Mouse (Mus musculus): Measurements from ENCODE around the gene Dnah17. TPM values are rescaled to one million over a fixed set of nuclear protein-coding genes. Genes with fewer than 3 reads are reported as not detected.

The Dnah17 gene
- polyA plus RNA-seq, 1 experiment, result 0.21 TPM

DNA sequence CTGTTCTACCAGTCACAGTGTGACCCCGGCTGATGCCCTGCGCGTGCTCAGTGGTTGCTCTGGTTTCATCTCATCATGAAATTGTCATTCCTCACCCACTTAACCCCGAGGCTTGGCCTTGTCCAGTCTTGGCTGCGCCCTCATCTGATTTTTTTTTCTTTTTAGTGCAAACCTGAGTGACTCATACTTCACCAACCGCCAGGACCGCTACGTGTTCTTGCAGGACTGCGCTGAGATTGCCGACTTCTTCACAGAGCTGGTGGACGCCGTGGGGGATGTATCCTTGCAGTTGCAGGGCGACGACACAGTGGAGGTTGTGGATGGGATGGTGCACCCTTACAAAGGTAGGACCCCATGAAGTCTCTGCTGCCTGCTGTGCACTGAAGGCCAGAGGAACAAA is 127.3 kb downstream of the Dnah17 start:
- DNase-seq (ENCODE audit: low read depth in 1 of 2, low spot score in 2 of 2), result no peak
- Histone ChIP-seq H3K4me1 (ENCODE audit: control insufficient read depth, insufficient read depth, insufficient read length) (no peaks in the 10 kb centered on the region), H3K27ac (ENCODE audit: insufficient read depth, low read length) (0 out of 2 replicates have a peak overlapping the region, but pooled peaks have one; percentile 10), H3K27me3 (ENCODE audit: control insufficient read depth, insufficient read depth, low read length) (no peaks in the 10 kb centered on the region), H3K36me3 (ENCODE audit: control insufficient read depth, insufficient read depth, low read length) (peaks cover 54% of the 10 kb centered on the region), H3K4me3 (ENCODE audit: extremely low read depth, insufficient read depth, insufficient read length) (no peak overlapping the region)
- TF ChIP-seq CTCF (IDR thresholded peaks at IDR 0.05; ENCODE audit: extremely low read depth, insufficient read depth, insufficient read length, insufficient replicate concordance), result no peak
- no peak for TF ChIP-seq POLR2A (IDR thresholded peaks at IDR 0.05; ENCODE audit: low read depth, low read length)
- WGBS, result 95% methylated on average over 14 of the region's 14 CpGs

DNA sequence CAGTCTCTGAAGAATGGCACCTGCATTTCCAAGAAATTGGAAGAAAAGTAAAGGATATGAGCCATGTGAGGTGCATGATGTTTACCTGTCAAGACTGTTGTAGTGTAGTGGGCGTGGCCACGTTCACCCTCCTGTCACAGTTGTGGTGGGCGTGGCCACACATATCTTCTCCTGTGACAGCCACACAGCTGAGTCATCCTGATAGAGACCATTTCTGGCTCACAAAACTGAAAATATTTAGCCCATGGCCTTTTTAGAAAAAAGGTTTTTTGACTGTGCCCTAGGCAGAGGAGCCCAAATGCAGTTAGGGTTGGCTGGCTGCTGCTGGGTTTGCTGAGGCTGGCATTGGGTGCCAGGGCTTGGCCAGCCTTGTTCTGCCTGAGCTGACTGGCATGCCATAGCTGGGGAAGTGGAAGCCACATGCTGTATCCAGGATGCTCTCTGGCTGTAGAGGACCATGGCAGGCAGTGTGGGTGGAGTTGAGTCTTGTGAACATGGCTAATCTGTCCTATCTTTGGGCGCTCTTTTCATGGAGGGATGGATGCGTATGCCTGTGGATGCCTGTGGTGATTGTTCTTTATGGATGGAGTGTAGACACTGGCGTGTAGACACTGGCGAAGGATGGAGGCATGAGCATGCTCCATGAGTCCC is 129.7 kb downstream of the Dnah17 start:
- H3K27ac ChIP-seq (ENCODE audit: insufficient read depth, low read length), result peak overlapping the region; percentile 58; the same call in 1 of the 2 replicates
- H3K4me1 ChIP-seq (ENCODE audit: control insufficient read depth, insufficient read depth, insufficient read length), result no peaks in the 10 kb centered on the region; the same call in 1 of the 2 replicates
- H3K36me3 ChIP-seq (ENCODE audit: control insufficient read depth, insufficient read depth, low read length), result peaks cover 45% of the 10 kb centered on the region
- H3K27me3 ChIP-seq (ENCODE audit: control insufficient read depth, insufficient read depth, low read length), result no peaks in the 10 kb centered on the region
- TF ChIP-seq POLR2A (IDR thresholded peaks at IDR 0.05; ENCODE audit: low read depth, low read length) (no peak), CTCF (IDR thresholded peaks at IDR 0.05; ENCODE audit: extremely low read depth, insufficient read depth, insufficient read length, insufficient replicate concordance) (no peak)
- 86% methylated on average over 7 of the region's 7 CpGs for WGBS
- no peak for DNase-seq (ENCODE audit: low read depth in 1 of 2, low spot score in 2 of 2)
- no peak overlapping the region for H3K4me3 ChIP-seq (ENCODE audit: extremely low read depth, insufficient read depth, insufficient read length)

- 71% methylated on average over 1 of the region's 1 CpGs for WGBS
- H3K27ac ChIP-seq (ENCODE audit: insufficient read depth, low read length), result no peak overlapping the region
- no peaks in the 10 kb centered on the region for H3K27me3 ChIP-seq (ENCODE audit: control insufficient read depth, insufficient read depth, low read length)
- TF ChIP-seq POLR2A (IDR thresholded peaks at IDR 0.05; ENCODE audit: low read depth, low read length) (no peak), CTCF (IDR thresholded peaks at IDR 0.05; ENCODE audit: extremely low read depth, insufficient read depth, insufficient read length, insufficient replicate concordance) (no peak)
- DNase-seq (ENCODE audit: low read depth in 1 of 2, low spot score in 2 of 2), result no peak
- peaks cover 4% of the 10 kb centered on the region; the same call in 1 of the 2 replicates for H3K4me1 ChIP-seq (ENCODE audit: control insufficient read depth, insufficient read depth, insufficient read length)
- peaks cover 38% of the 10 kb centered on the region for H3K36me3 ChIP-seq (ENCODE audit: control insufficient read depth, insufficient read depth, low read length)
- no peak overlapping the region for H3K4me3 ChIP-seq (ENCODE audit: extremely low read depth, insufficient read depth, insufficient read length)
These were observed 130.4 kb downstream of the Dnah17 start for GRCm38 (mm10) chr11:118000083-118000482.

GRCm38 (mm10) chr11:117999260-117999934 is 131.0 kb downstream of the Dnah17 start:
- peaks cover 4% of the 10 kb centered on the region; the same call in 1 of the 2 replicates for H3K4me1 ChIP-seq (ENCODE audit: control insufficient read depth, insufficient read depth, insufficient read length)
- 95% methylated on average over 6 of the region's 6 CpGs for WGBS
- no peak overlapping the region for H3K27ac ChIP-seq (ENCODE audit: insufficient read depth, low read length)
- TF ChIP-seq POLR2A (IDR thresholded peaks at IDR 0.05; ENCODE audit: low read depth, low read length) (no peak), CTCF (IDR thresholded peaks at IDR 0.05; ENCODE audit: extremely low read depth, insufficient read depth, insufficient read length, insufficient replicate concordance) (no peak)
- DNase-seq (ENCODE audit: low read depth in 1 of 2, low spot score in 2 of 2), result no peak
- H3K27me3 ChIP-seq (ENCODE audit: control insufficient read depth, insufficient read depth, low read length), result no peaks in the 10 kb centered on the region
- no peak overlapping the region for H3K4me3 ChIP-seq (ENCODE audit: extremely low read depth, insufficient read depth, insufficient read length)
- peaks cover 35% of the 10 kb centered on the region for H3K36me3 ChIP-seq (ENCODE audit: control insufficient read depth, insufficient read depth, low read length)

DNA sequence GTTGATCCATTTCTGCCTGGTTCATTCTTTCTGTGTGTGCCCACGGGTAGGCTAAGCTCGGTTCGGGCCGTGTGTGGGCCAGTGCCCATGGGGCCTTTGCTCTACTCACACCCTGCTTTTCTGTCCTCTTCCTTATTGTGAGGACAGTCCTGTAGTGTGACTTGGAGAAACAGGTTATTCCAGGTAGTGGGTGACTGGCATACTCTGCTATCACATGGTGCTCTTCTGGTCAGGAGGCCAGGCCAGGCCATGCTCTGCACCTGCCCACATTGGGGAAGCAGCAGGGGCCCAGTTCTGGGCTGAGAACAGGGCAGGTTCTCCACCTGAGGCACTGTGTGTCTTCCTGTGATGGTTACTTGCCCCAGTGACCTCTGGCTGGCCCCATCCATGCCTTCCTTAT is 132.1 kb downstream of the Dnah17 start:
- Histone ChIP-seq H3K36me3 (ENCODE audit: control insufficient read depth, insufficient read depth, low read length) (peaks cover 26% of the 10 kb centered on the region), H3K27ac (ENCODE audit: insufficient read depth, low read length) (no peak overlapping the region), H3K27me3 (ENCODE audit: control insufficient read depth, insufficient read depth, low read length) (no peaks in the 10 kb centered on the region), H3K4me1 (ENCODE audit: control insufficient read depth, insufficient read depth, insufficient read length) (peaks cover 7% of the 10 kb centered on the region; the same call in 1 of the 2 replicates), H3K4me3 (ENCODE audit: extremely low read depth, insufficient read depth, insufficient read length) (no peak overlapping the region)
- TF ChIP-seq POLR2A (IDR thresholded peaks at IDR 0.05; ENCODE audit: low read depth, low read length), result no peak
- no peak for TF ChIP-seq CTCF (IDR thresholded peaks at IDR 0.05; ENCODE audit: extremely low read depth, insufficient read depth, insufficient read length, insufficient replicate concordance)
- whole genome bisulfite sequencing, result 94% methylated on average over 4 of the region's 4 CpGs
- no peak for DNase-seq (ENCODE audit: low read depth in 1 of 2, low spot score in 2 of 2)

DNA sequence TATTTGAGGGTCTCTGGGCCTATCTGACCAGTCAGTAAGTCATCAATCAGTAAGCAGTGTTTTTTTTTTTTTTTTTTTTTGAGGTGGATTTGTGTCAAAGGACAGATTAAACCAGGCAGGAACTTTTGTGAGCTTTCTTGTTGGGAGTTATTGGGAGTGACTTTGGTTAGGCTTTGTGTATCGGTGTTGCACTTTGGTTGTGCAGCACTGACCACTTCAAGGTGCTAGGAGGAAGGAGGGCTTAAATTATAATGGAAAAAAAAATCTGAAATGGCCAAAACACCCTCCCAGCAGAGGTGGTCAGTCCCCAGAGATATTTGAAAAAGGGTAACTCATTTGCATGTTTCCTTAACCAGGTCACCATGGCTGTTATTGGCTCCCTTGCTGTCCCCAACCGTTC is 133.3 kb downstream of the Dnah17 start:
- no peak overlapping the region for H3K27ac ChIP-seq (ENCODE audit: insufficient read depth, low read length)
- TF ChIP-seq POLR2A (IDR thresholded peaks at IDR 0.05; ENCODE audit: low read depth, low read length) (no peak), CTCF (IDR thresholded peaks at IDR 0.05; ENCODE audit: extremely low read depth, insufficient read depth, insufficient read length, insufficient replicate concordance) (no peak)
- no peaks in the 10 kb centered on the region for H3K27me3 ChIP-seq (ENCODE audit: control insufficient read depth, insufficient read depth, low read length)
- no peak overlapping the region for H3K4me3 ChIP-seq (ENCODE audit: extremely low read depth, insufficient read depth, insufficient read length)
- H3K4me1 ChIP-seq (ENCODE audit: control insufficient read depth, insufficient read depth, insufficient read length), result peaks cover 18% of the 10 kb centered on the region; the same call in 1 of the 2 replicates
- WGBS, result 94% methylated on average over 2 of the region's 2 CpGs
- DNase-seq (ENCODE audit: low read depth in 1 of 2, low spot score in 2 of 2), result no peak
- peaks cover 15% of the 10 kb centered on the region for H3K36me3 ChIP-seq (ENCODE audit: control insufficient read depth, insufficient read depth, low read length)

- WGBS, result 93% methylated on average over 3 of the region's 3 CpGs
- H3K4me1 ChIP-seq (ENCODE audit: control insufficient read depth, insufficient read depth, insufficient read length), result peaks cover 21% of the 10 kb centered on the region; the same call in 1 of the 2 replicates
- TF ChIP-seq CTCF (IDR thresholded peaks at IDR 0.05; ENCODE audit: extremely low read depth, insufficient read depth, insufficient read length, insufficient replicate concordance) (no peak), POLR2A (IDR thresholded peaks at IDR 0.05; ENCODE audit: low read depth, low read length) (no peak)
- H3K27ac ChIP-seq (ENCODE audit: insufficient read depth, low read length), result no peak overlapping the region
- H3K36me3 ChIP-seq (ENCODE audit: control insufficient read depth, insufficient read depth, low read length), result peaks cover 6% of the 10 kb centered on the region
- no peaks in the 10 kb centered on the region for H3K27me3 ChIP-seq (ENCODE audit: control insufficient read depth, insufficient read depth, low read length)
- no peak for DNase-seq (ENCODE audit: low read depth in 1 of 2, low spot score in 2 of 2)
- H3K4me3 ChIP-seq (ENCODE audit: extremely low read depth, insufficient read depth, insufficient read length), result no peak overlapping the region
These were observed 134.4 kb downstream of the Dnah17 start for GRCm38 (mm10) chr11:117996066-117996465.
